Mouse (Mus musculus) small intestine, adult 2 months (tissue): ENCODE data around the gene Psmc2. TPM values are rescaled to one million over a fixed set of nuclear protein-coding genes. Genes with fewer than 3 reads are reported as not detected.

ENCODE experiments used
- H3K27ac ChIP-seq: fragments of 200-500 bp; 2 replicates; pipeline ENCODE4 v1.5.1; 2012; ENCODE audit warnings: low read depth, low read length, control low read depth, inconsistent platforms; ENCODE audit not compliant: insufficient read depth
- H3K27me3 ChIP-seq: fragments of 200-500 bp; 2 replicates; pipeline ENCODE4 v1.6.1; 2012; ENCODE audit warnings: mild to moderate bottlenecking, moderate library complexity, low read length, inconsistent platforms; ENCODE audit not compliant: control insufficient read depth, insufficient read depth
- H3K36me3 ChIP-seq: fragments of 200-500 bp; 2 replicates; pipeline ENCODE4 v1.6.1; 2012; ENCODE audit warnings: mild to moderate bottlenecking, low read length, control low read depth, inconsistent platforms; ENCODE audit not compliant: control insufficient read depth, insufficient read depth
- H3K4me1 ChIP-seq: fragments of 200-500 bp; 2 replicates; pipeline ENCODE4 v1.6.1; 2012; ENCODE audit warnings: low read length, inconsistent platforms, mixed read lengths; ENCODE audit not compliant: control insufficient read depth, insufficient read depth, insufficient read length
- H3K4me3 ChIP-seq: fragments of 200-500 bp; 2 replicates; pipeline ENCODE4 v1.5.1; 2012; ENCODE audit warnings: low read depth, mild to moderate bottlenecking, control low read depth, inconsistent platforms, low read length, moderate library complexity
- CTCF ChIP-seq: fragments of 200-500 bp; IDR thresholded peaks from 2 replicates; pipeline ENCODE4 v1.5.1; 2012; ENCODE audit warnings: low read depth, mild to moderate bottlenecking, control low read depth, inconsistent platforms, low read length, moderate library complexity, mixed read lengths; ENCODE audit not compliant: insufficient replicate concordance, insufficient read length; ENCODE audit errors: extremely low read depth
- POLR2A ChIP-seq: fragments of 200-500 bp; IDR thresholded peaks from 2 replicates; pipeline ENCODE4 v1.6.1; 2012; ENCODE audit warnings: low read depth, mild to moderate bottlenecking, control low read depth, inconsistent platforms, low read length, moderate library complexity
- WGBS: fragments of 180-500 bp; shearing (Covaris S2); methylation state at CpG from one replicate; pipeline ENCODE4 v1.1.7; 2018; 5-methylcytosine and 5-hydroxymethylcytosine counted together
- polyA plus RNA-seq: library from polyadenylated mRNA; depleted of rRNA; stranded (reverse); fragments of >200 nt; gene quantifications from 2 replicates; pipeline ENCODE4 v1.2.3, GENCODE M21; 2012; rRNA removed

The Psmc2 gene
- polyA plus RNA-seq, 1 experiment, result 8.7 TPM

GRCm38 (mm10) chr5:21846616-21847290 is 61.7 kb downstream of the Psmc2 start:
- Histone ChIP-seq H3K4me3 (peak overlapping the region; percentile 57), H3K4me1 (no peaks in the 10 kb centered on the region), H3K27me3 (no peaks in the 10 kb centered on the region), H3K27ac (no peak overlapping the region), H3K36me3 (no peaks in the 10 kb centered on the region)
- WGBS, result 27% methylated on average over 20 of the region's 20 CpGs
- TF ChIP-seq CTCF, result no peak
- no peak for TF ChIP-seq POLR2A

- no peak overlapping the region for H3K27ac ChIP-seq
- no peaks in the 10 kb centered on the region for H3K4me1 ChIP-seq
- 22% methylated on average over 6 of the region's 6 CpGs for WGBS
- TF ChIP-seq CTCF (no peak), POLR2A (no peak)
- no peaks in the 10 kb centered on the region for H3K27me3 ChIP-seq
- no peaks in the 10 kb centered on the region for H3K36me3 ChIP-seq
- no peak overlapping the region for H3K4me3 ChIP-seq
Observed at GRCm38 (mm10) chr5:21847438-21847837, 62.4 kb downstream of the Psmc2 start.

GRCm38 (mm10) chr5:21851679-21852340 is 66.7 kb downstream of the Psmc2 start:
- TF ChIP-seq POLR2A (no peak), CTCF (no peak)
- 41% methylated on average over 10 of the region's 10 CpGs for WGBS
- Histone ChIP-seq H3K27ac (no peak overlapping the region), H3K27me3 (no peaks in the 10 kb centered on the region), H3K36me3 (no peaks in the 10 kb centered on the region), H3K4me1 (no peaks in the 10 kb centered on the region), H3K4me3 (no peak overlapping the region)

Other genes starting within 250 kb of the Psmc2 start
- 0.37 and 0.56 TPM in 2 replicates for gene Lrrc17, start 241.7 kb upstream of the Psmc2 start, polyA plus RNA-seq
- not detected in 2 replicates for gene Fbxl13, start 139.6 kb upstream of the Psmc2 start, polyA plus RNA-seq
- gene Armc10, start 139.5 kb upstream of the Psmc2 start, polyA plus RNA-seq, result 12.0 and 31.8 TPM in 2 replicates
- 0.85 and 1.3 TPM in 2 replicates for gene Napepld, start 83.9 kb upstream of the Psmc2 start, polyA plus RNA-seq
- gene Pmpcb, start 48.1 kb upstream of the Psmc2 start, polyA plus RNA-seq, result 9.2 and 14.6 TPM in 2 replicates
- 3.2 and 9.2 TPM in 2 replicates for gene Dnajc2, start within 50 bp of the Psmc2 start, polyA plus RNA-seq
- gene Slc26a5, start 80.3 kb downstream of the Psmc2 start, polyA plus RNA-seq, result not detected in 2 replicates